Mouse (Mus musculus): ENCODE measurements at regions not wholly inside any gene's neighbourhood (a gene's known extent, or its start where the extent isn't known, plus 50 kb on each side); places are given as distances from the start of the nearest gene placed in this dataset.

- H3K4me3 ChIP-seq = peak overlapping the region; percentile 65
- WGBS (ENCODE audit: insufficient replicate concordance) = 7% methylated on average over 31 of the region's 31 CpGs
- H3K4me1 ChIP-seq = no peaks in the 10 kb centered on the region
- no peak overlapping the region for H3K27ac ChIP-seq
- H3K9ac ChIP-seq = peak overlapping the region; percentile 69
- no peaks in the 10 kb centered on the region for H3K27me3 ChIP-seq (replicated peaks)
- no peaks in the 10 kb centered on the region for H3K9me3 ChIP-seq (replicated peaks)
- H3K36me3 ChIP-seq = no peaks in the 10 kb centered on the region
- H3K4me2 ChIP-seq = peak overlapping the region; percentile 80
- peak; percentile 75 for ATAC-seq
These were observed 243.9 kb downstream of the Tex13c3 start for GRCm38 (mm10) chrX:19237048-19237737.

GRCm38 (mm10) chrX:19235449-19235848, 245.7 kb downstream of the Tex13c3 start:
- H3K9ac ChIP-seq = no peak overlapping the region
- 55% methylated on average over 3 of the region's 3 CpGs for WGBS (ENCODE audit: insufficient replicate concordance)
- no peak overlapping the region for H3K4me3 ChIP-seq
- H3K27me3 ChIP-seq (replicated peaks) = no peaks in the 10 kb centered on the region
- H3K4me1 ChIP-seq = no peaks in the 10 kb centered on the region
- H3K36me3 ChIP-seq = no peaks in the 10 kb centered on the region
- H3K9me3 ChIP-seq (replicated peaks) = no peaks in the 10 kb centered on the region
- no peak for ATAC-seq
- no peak overlapping the region for H3K27ac ChIP-seq
- H3K4me2 ChIP-seq = no peak overlapping the region

- no peaks in the 10 kb centered on the region for H3K4me1 ChIP-seq
- no peaks in the 10 kb centered on the region for H3K27me3 ChIP-seq (replicated peaks)
- H3K9ac ChIP-seq = no peak overlapping the region
- H3K4me2 ChIP-seq = no peak overlapping the region
- H3K36me3 ChIP-seq = no peaks in the 10 kb centered on the region
- ATAC-seq = no peak
- no peaks in the 10 kb centered on the region for H3K9me3 ChIP-seq (replicated peaks)
- H3K27ac ChIP-seq = no peak overlapping the region
- 74% methylated on average over 3 of the region's 3 CpGs for WGBS (ENCODE audit: insufficient replicate concordance)
- H3K4me3 ChIP-seq = no peak overlapping the region
These were observed 249.3 kb downstream of the Tex13c3 start for GRCm38 (mm10) chrX:19231823-19232222.

GRCm38 (mm10) chrX:19223336-19223735, 257.8 kb downstream of the Tex13c3 start:
- Histone ChIP-seq H3K27me3 (replicated peaks) (no peaks in the 10 kb centered on the region), H3K4me3 (no peak overlapping the region), H3K9ac (no peak overlapping the region), H3K9me3 (replicated peaks) (no peaks in the 10 kb centered on the region), H3K4me1 (peaks cover 16% of the 10 kb centered on the region; the same call in 1 of the 2 replicates), H3K27ac (no peak overlapping the region), H3K4me2 (no peak overlapping the region), H3K36me3 (no peaks in the 10 kb centered on the region)
- no peak for ATAC-seq

- Histone ChIP-seq H3K27me3 (replicated peaks) (no peaks in the 10 kb centered on the region), H3K4me2 (no peak overlapping the region), H3K9me3 (replicated peaks) (no peaks in the 10 kb centered on the region), H3K36me3 (no peaks in the 10 kb centered on the region), H3K9ac (no peak overlapping the region), H3K4me1 (peaks cover 16% of the 10 kb centered on the region; the same call in 1 of the 2 replicates), H3K4me3 (no peak overlapping the region), H3K27ac (no peak overlapping the region)
- ATAC-seq = no peak
- 67% methylated on average over 1 of the region's 1 CpGs for WGBS (ENCODE audit: insufficient replicate concordance)
These were observed 260.2 kb downstream of the Tex13c3 start for GRCm38 (mm10) chrX:19220785-19221496.

- H3K4me2 ChIP-seq = no peak overlapping the region
- no peak overlapping the region for H3K9ac ChIP-seq
- ATAC-seq = peak; percentile 93
- H3K36me3 ChIP-seq = no peaks in the 10 kb centered on the region
- WGBS (ENCODE audit: insufficient replicate concordance) = 33% methylated on average over 2 of the region's 2 CpGs
- H3K9me3 ChIP-seq (replicated peaks) = no peaks in the 10 kb centered on the region
- no peak overlapping the region for H3K4me3 ChIP-seq
- H3K4me1 ChIP-seq = peaks cover 16% of the 10 kb centered on the region; the same call in 1 of the 2 replicates
- H3K27me3 ChIP-seq (replicated peaks) = no peaks in the 10 kb centered on the region
- H3K27ac ChIP-seq = peak overlapping the region; percentile 48; the same call in 1 of the 2 replicates
These were observed 261.4 kb downstream of the Tex13c3 start for GRCm38 (mm10) chrX:19219727-19220126.

GRCm38 (mm10) chrX:19219301-19219700, 261.8 kb downstream of the Tex13c3 start:
- peak overlapping the region; percentile 48; the same call in 1 of the 2 replicates for H3K27ac ChIP-seq
- ATAC-seq = peak; percentile 10; the same call in 1 of the 2 replicates
- no peaks in the 10 kb centered on the region for H3K36me3 ChIP-seq
- no peaks in the 10 kb centered on the region for H3K27me3 ChIP-seq (replicated peaks)
- 71% methylated on average over 2 of the region's 2 CpGs for WGBS (ENCODE audit: insufficient replicate concordance)
- H3K4me3 ChIP-seq = no peak overlapping the region
- H3K9ac ChIP-seq = no peak overlapping the region
- H3K4me2 ChIP-seq = no peak overlapping the region
- peaks cover 16% of the 10 kb centered on the region; the same call in 1 of the 2 replicates for H3K4me1 ChIP-seq
- no peaks in the 10 kb centered on the region for H3K9me3 ChIP-seq (replicated peaks)

GRCm38 (mm10) chrX:19206420-19206819, 274.7 kb downstream of the Tex13c3 start:
- H3K4me2 ChIP-seq = no peak overlapping the region
- H3K27ac ChIP-seq = no peak overlapping the region
- ATAC-seq = no peak
- no peak overlapping the region for H3K9ac ChIP-seq
- H3K4me1 ChIP-seq = no peaks in the 10 kb centered on the region
- H3K4me3 ChIP-seq = no peak overlapping the region
- WGBS (ENCODE audit: insufficient replicate concordance) = 38% methylated on average over 1 of the region's 1 CpGs
- no peaks in the 10 kb centered on the region for H3K27me3 ChIP-seq (replicated peaks)
- H3K9me3 ChIP-seq (replicated peaks) = no peaks in the 10 kb centered on the region
- H3K36me3 ChIP-seq = no peaks in the 10 kb centered on the region

GRCm38 (mm10) chrX:19202542-19202941, 278.6 kb downstream of the Tex13c3 start:
- H3K4me1 ChIP-seq = no peaks in the 10 kb centered on the region

GRCm38 (mm10) chrX:19201383-19201782, 279.7 kb downstream of the Tex13c3 start:
- Histone ChIP-seq H3K9me3 (replicated peaks) (no peaks in the 10 kb centered on the region), H3K36me3 (no peaks in the 10 kb centered on the region), H3K9ac (no peak overlapping the region), H3K4me2 (no peak overlapping the region), H3K27ac (no peak overlapping the region), H3K27me3 (replicated peaks) (no peaks in the 10 kb centered on the region), H3K4me1 (no peaks in the 10 kb centered on the region), H3K4me3 (no peak overlapping the region)
- no peak for ATAC-seq
- WGBS (ENCODE audit: insufficient replicate concordance) = 71% methylated on average over 1 of the region's 1 CpGs

More at GRCm38 (mm10) chrX:19202542-19202941, 278.6 kb downstream of the Tex13c3 start:
- ATAC-seq = no peak
- 77% methylated on average over 1 of the region's 1 CpGs for WGBS (ENCODE audit: insufficient replicate concordance)
- Histone ChIP-seq H3K36me3 (no peaks in the 10 kb centered on the region), H3K9me3 (replicated peaks) (no peaks in the 10 kb centered on the region), H3K27me3 (replicated peaks) (no peaks in the 10 kb centered on the region), H3K27ac (no peak overlapping the region), H3K4me2 (no peak overlapping the region), H3K4me3 (no peak overlapping the region), H3K9ac (no peak overlapping the region)

- Histone ChIP-seq H3K9me3 (replicated peaks) (no peaks in the 10 kb centered on the region), H3K27me3 (replicated peaks) (no peaks in the 10 kb centered on the region), H3K4me2 (no peak overlapping the region), H3K27ac (no peak overlapping the region), H3K9ac (no peak overlapping the region), H3K4me1 (no peaks in the 10 kb centered on the region), H3K36me3 (no peaks in the 10 kb centered on the region), H3K4me3 (no peak overlapping the region)
- 75% methylated on average over 3 of the region's 3 CpGs for WGBS (ENCODE audit: insufficient replicate concordance)
- no peak for ATAC-seq
These were observed 281.6 kb downstream of the Tex13c3 start for GRCm38 (mm10) chrX:19199531-19199930.

GRCm38 (mm10) chrX:19168983-19169382, 312.1 kb downstream of the Tex13c3 start:
- no peaks in the 10 kb centered on the region for H3K36me3 ChIP-seq
- H3K4me3 ChIP-seq = no peak overlapping the region
- H3K9ac ChIP-seq = no peak overlapping the region
- no peak overlapping the region for H3K27ac ChIP-seq
- no peak for ATAC-seq
- H3K4me2 ChIP-seq = no peak overlapping the region
- no peaks in the 10 kb centered on the region for H3K27me3 ChIP-seq (replicated peaks)
- no peaks in the 10 kb centered on the region for H3K9me3 ChIP-seq (replicated peaks)
- no peaks in the 10 kb centered on the region for H3K4me1 ChIP-seq
- WGBS (ENCODE audit: insufficient replicate concordance) = 18% methylated on average over 2 of the region's 2 CpGs
